Mouse (Mus musculus): ENCODE results near the gene Hist1h4f. TPM values are rescaled to one million over a fixed set of nuclear protein-coding genes. Genes with fewer than 3 reads are reported as not detected.

The Hist1h4f gene
- polyA plus RNA-seq, 1 experiment from 2014 or later, result not detected

DNA sequence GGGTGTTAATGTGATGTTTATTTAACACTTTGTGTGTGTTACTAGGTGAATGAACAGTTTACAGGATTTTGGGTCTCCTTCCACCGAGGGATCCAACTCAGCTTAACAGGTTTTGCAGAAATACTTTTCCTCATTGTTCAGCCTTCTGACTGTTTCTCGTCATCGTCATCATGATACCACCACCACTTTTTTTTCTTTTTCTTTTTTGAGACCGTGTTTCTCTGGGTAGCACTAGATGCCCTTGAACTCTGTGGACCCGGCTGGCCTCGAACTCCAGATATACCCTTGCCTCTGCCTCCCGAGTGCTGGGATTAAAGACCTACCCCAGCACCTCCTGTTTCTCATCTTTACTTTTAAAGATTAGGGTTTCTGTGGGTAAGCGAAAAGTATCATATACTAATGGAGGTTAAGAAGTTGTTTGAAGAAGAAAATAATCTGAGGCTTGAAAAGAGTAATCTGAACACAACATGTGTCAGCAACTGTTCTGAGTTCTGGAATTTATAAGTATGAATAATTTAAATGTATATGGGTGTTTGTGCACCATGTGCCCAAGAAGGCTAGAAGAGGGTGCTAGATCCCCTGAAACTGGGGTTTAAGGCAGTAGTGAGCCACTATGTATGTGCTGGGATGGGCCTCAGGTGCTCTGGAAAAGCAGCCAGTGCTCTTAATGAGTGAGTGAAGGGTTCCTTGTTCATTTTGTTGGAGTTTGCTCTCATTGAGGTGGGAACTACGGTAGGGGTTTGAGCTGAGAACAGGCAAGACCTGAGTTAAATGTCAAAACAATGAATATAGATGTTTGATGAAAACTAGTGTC is 19.0 kb downstream of the Hist1h4f start:
- Histone ChIP-seq H3K36me3 (ENCODE audit: control insufficient read depth, insufficient read depth, low read length) (no peaks in the 10 kb centered on the region), H3K4me3 (ENCODE audit: low read depth, low read length) (peak overlapping the region; percentile 43), H3K4me1 (ENCODE audit: control insufficient read depth, insufficient read depth, low read length) (peaks cover 29% of the 10 kb centered on the region), H3K27ac (ENCODE audit: low read depth, low read length) (peak overlapping the region; percentile 95), H3K27me3 (replicated peaks; ENCODE audit: control insufficient read depth, insufficient read depth, low read length) (no peaks in the 10 kb centered on the region), H3K9ac (ENCODE audit: low read length) (peak overlapping the region; percentile 78), H3K4me2 (ENCODE audit: low read length) (peak overlapping the region; percentile 59), H3K9me3 (replicated peaks; ENCODE audit: control insufficient read depth, low read length) (no peaks in the 10 kb centered on the region)
- WGBS, result 13% methylated on average over 9 of the region's 9 CpGs
- DNase-seq (ENCODE audit: low spot score) (no peak), ATAC-seq (no peak)

DNA sequence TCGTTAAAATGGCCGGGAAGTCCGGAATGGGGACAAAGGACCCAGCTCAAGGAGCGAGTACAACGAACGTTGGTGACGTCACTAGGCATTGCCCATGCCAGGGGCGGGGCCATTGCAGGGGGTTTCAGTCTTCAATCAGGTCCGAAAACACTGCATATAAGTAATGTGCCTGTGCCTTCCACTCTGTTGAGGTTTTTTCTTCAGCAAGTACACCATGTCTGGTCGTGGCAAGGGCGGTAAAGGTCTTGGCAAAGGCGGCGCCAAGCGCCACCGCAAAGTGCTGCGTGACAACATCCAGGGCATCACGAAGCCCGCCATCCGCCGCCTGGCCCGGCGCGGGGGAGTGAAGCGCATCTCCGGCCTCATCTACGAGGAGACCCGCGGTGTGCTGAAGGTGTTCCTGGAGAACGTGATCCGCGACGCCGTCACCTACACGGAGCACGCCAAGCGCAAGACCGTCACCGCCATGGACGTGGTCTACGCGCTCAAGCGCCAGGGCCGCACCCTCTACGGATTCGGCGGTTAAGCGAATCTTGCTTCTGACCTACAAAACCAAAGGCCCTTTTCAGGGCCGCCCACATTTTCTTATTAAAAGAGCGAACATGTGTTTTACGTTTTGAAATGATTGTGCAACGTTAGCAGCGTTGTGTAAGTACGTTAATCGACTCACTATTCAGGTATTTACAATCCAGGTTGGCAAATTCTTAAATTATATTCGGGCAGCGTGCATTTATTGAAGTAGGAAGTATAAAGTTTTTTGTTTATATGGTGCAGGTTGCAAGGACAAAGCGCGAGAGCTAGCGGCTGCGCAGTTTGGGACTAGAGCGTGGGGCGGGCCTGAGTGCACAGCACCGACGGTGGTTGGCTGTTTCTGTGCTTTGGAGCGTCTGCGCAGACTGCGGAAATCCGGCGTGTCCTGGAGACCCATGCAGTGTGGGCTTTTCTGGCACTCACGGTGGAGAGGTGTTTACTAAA is 20.3 kb downstream of the Hist1h4f start, which contains the start of gene Hist1h4h:
Gene Hist1h4h, plus strand, starts transcription at position 150 of the 975 bp plus-strand sequence.
- Histone ChIP-seq H3K4me2 (ENCODE audit: low read length) (peak within 1 kb of the TSS; percentile 59), H3K27me3 (replicated peaks; ENCODE audit: control insufficient read depth, insufficient read depth, low read length) (no peaks in the 10 kb centered on the region), H3K36me3 (ENCODE audit: control insufficient read depth, insufficient read depth, low read length) (no peaks in the 10 kb centered on the region), H3K9ac (ENCODE audit: low read length) (peak within 1 kb of the TSS; percentile 78), H3K9me3 (replicated peaks; ENCODE audit: control insufficient read depth, low read length) (no peaks in the 10 kb centered on the region), H3K4me3 (ENCODE audit: low read depth, low read length) (peak within 1 kb of the TSS; percentile 43), H3K27ac (ENCODE audit: low read depth, low read length) (peak within 1 kb of the TSS; percentile 95), H3K4me1 (ENCODE audit: control insufficient read depth, insufficient read depth, low read length) (peaks cover 23% of the 10 kb centered on the region)
- peak; percentile 80 for ATAC-seq
- WGBS, result under 1% methylated on average over 48 of the region's 70 CpGs
- DNase-seq (ENCODE audit: low spot score), result peak; percentile 99

- Histone ChIP-seq H3K9ac (ENCODE audit: low read length) (peak overlapping the region; percentile 78), H3K4me2 (ENCODE audit: low read length) (peak overlapping the region; percentile 59), H3K4me1 (ENCODE audit: control insufficient read depth, insufficient read depth, low read length) (peaks cover 22% of the 10 kb centered on the region), H3K9me3 (replicated peaks; ENCODE audit: control insufficient read depth, low read length) (no peaks in the 10 kb centered on the region), H3K27ac (ENCODE audit: low read depth, low read length) (peak overlapping the region; percentile 95), H3K27me3 (replicated peaks; ENCODE audit: control insufficient read depth, insufficient read depth, low read length) (no peaks in the 10 kb centered on the region), H3K4me3 (ENCODE audit: low read depth, low read length) (peak overlapping the region; percentile 43), H3K36me3 (ENCODE audit: control insufficient read depth, insufficient read depth, low read length) (no peaks in the 10 kb centered on the region)
- WGBS, result under 1% methylated on average over 20 of the region's 20 CpGs
- DNase-seq (ENCODE audit: low spot score), result peak; percentile 75
- no peak for ATAC-seq
Observed at GRCm38 (mm10) chr13:23530181-23530900, 21.1 kb downstream of the Hist1h4f start.

DNA sequence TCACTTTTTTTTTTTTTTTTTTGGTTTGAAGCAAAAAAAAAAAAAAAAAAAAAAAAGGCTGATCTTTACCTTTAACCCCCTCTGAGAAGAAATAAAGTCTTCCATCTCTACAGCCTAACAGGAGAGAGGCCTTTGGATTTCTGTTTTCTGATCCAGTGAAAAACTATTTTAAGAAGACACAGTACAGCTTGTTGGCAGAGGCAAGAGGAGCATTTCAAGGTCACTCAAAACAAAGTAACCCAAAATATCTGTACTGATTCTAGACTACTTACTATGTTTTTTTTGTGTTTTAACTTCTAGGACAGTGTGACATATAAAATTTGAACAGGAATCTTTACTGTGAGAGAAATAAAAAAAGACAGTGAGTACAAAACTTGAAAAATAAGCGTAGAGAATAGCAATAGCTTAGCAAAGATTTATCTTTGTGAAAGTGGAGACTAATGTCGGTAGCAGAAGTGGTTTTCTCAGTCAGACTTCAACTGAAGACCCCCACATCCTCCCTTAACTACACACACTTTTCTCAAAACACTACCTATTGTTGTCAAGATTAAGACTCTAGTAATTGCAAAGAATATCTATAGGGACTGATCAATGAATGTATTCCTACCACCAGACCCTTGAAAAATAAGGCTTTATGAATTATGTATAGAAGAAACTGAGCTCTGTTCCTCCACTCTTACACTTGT is 21.8 kb downstream of the Hist1h4f start:
- H3K9me3 ChIP-seq (replicated peaks; ENCODE audit: control insufficient read depth, low read length), result no peaks in the 10 kb centered on the region
- H3K4me1 ChIP-seq (ENCODE audit: control insufficient read depth, insufficient read depth, low read length), result peaks cover 20% of the 10 kb centered on the region
- ATAC-seq (no peak), DNase-seq (ENCODE audit: low spot score) (no peak)
- no peaks in the 10 kb centered on the region for H3K27me3 ChIP-seq (replicated peaks; ENCODE audit: control insufficient read depth, insufficient read depth, low read length)
- no peaks in the 10 kb centered on the region for H3K36me3 ChIP-seq (ENCODE audit: control insufficient read depth, insufficient read depth, low read length)
- WGBS, result 24% methylated on average over 2 of the region's 2 CpGs
- H3K9ac ChIP-seq (ENCODE audit: low read length), result peak overlapping the region; percentile 78
- peak overlapping the region; percentile 59 for H3K4me2 ChIP-seq (ENCODE audit: low read length)
- H3K4me3 ChIP-seq (ENCODE audit: low read depth, low read length), result peak overlapping the region; percentile 43
- peak overlapping the region; percentile 95 for H3K27ac ChIP-seq (ENCODE audit: low read depth, low read length)

DNA sequence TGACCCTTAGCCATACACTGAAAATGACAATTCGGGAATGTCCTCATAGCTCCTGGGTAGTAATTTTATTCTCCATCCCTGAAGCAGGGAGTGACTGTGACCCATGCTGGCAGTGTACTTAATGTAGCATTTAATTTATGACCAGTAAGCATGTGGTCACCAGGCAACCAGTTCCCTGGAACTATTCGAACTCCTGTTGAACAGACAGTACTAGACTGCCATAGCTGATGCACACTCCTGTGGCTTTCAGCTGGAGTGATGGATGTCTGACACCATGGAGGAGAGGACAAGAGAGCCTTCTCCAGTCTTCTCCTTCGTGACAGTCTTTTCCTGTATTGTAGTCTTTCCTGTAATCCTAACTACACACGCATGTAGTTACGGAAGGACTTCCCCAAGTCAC is 22.4 kb downstream of the Hist1h4f start:
- no peak for ATAC-seq
- 82% methylated on average over 5 of the region's 5 CpGs for WGBS
- peaks cover 19% of the 10 kb centered on the region for H3K4me1 ChIP-seq (ENCODE audit: control insufficient read depth, insufficient read depth, low read length)
- H3K4me3 ChIP-seq (ENCODE audit: low read depth, low read length), result no peak overlapping the region
- H3K27ac ChIP-seq (ENCODE audit: low read depth, low read length), result no peak overlapping the region
- H3K9me3 ChIP-seq (replicated peaks; ENCODE audit: control insufficient read depth, low read length), result no peaks in the 10 kb centered on the region
- H3K4me2 ChIP-seq (ENCODE audit: low read length), result 0 out of 2 replicates have a peak overlapping the region, but pooled peaks have one; percentile 7
- H3K36me3 ChIP-seq (ENCODE audit: control insufficient read depth, insufficient read depth, low read length), result no peaks in the 10 kb centered on the region
- DNase-seq (ENCODE audit: low spot score), result no peak
- H3K27me3 ChIP-seq (replicated peaks; ENCODE audit: control insufficient read depth, insufficient read depth, low read length), result no peaks in the 10 kb centered on the region
- no peak overlapping the region for H3K9ac ChIP-seq (ENCODE audit: low read length)

- under 1% methylated on average over 17 of the region's 17 CpGs for WGBS
- peak; percentile 97 for DNase-seq (ENCODE audit: low spot score)
- Histone ChIP-seq H3K27ac (ENCODE audit: low read depth, low read length) (peak overlapping the region; percentile 53; the same call in 1 of the 2 replicates), H3K4me1 (ENCODE audit: control insufficient read depth, insufficient read depth, low read length) (peaks cover 6% of the 10 kb centered on the region), H3K4me3 (ENCODE audit: low read depth, low read length) (peak overlapping the region; percentile 40), H3K9me3 (replicated peaks; ENCODE audit: control insufficient read depth, low read length) (no peaks in the 10 kb centered on the region), H3K27me3 (replicated peaks; ENCODE audit: control insufficient read depth, insufficient read depth, low read length) (no peaks in the 10 kb centered on the region), H3K36me3 (ENCODE audit: control insufficient read depth, insufficient read depth, low read length) (no peaks in the 10 kb centered on the region), H3K4me2 (ENCODE audit: low read length) (peak overlapping the region; percentile 53), H3K9ac (ENCODE audit: low read length) (peak overlapping the region; percentile 58; the same call in 1 of the 2 replicates)
- peak; percentile 50 for ATAC-seq
Observed at GRCm38 (mm10) chr13:23526312-23526711, 25.1 kb downstream of the Hist1h4f start.

DNA sequence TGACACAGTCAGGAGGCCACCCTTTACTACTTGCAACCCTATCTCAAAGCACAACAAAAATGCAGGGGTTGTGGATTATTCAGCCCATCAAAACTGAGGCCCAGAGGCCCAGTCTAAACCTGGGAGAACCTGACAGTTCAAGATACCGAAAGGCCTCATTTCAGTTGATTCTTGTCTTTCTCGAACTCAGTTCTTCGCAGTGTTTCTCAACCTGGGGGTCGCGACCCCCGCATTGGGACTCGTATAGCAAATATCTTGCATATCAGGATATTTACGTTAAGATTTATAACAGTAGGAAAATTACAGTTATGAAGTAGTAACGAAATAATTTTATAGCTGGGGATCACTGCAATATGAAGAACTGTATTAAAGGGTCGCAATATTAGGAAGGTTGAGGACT is 25.5 kb downstream of the Hist1h4f start:
- no peak for DNase-seq (ENCODE audit: low spot score)
- 2% methylated on average over 10 of the region's 10 CpGs for WGBS

GRCm38 (mm10) chr13:23524654-23525053 is 26.8 kb downstream of the Hist1h4f start:
- Histone ChIP-seq H3K27me3 (replicated peaks; ENCODE audit: control insufficient read depth, insufficient read depth, low read length) (no peaks in the 10 kb centered on the region), H3K9ac (ENCODE audit: low read length) (no peak overlapping the region), H3K27ac (ENCODE audit: low read depth, low read length) (no peak overlapping the region), H3K4me3 (ENCODE audit: low read depth, low read length) (no peak overlapping the region), H3K9me3 (replicated peaks; ENCODE audit: control insufficient read depth, low read length) (no peaks in the 10 kb centered on the region), H3K36me3 (ENCODE audit: control insufficient read depth, insufficient read depth, low read length) (no peaks in the 10 kb centered on the region), H3K4me2 (ENCODE audit: low read length) (no peak overlapping the region), H3K4me1 (ENCODE audit: control insufficient read depth, insufficient read depth, low read length) (peaks cover 4% of the 10 kb centered on the region)
- 8% methylated on average over 5 of the region's 5 CpGs for WGBS
- ATAC-seq, result peak; percentile 33; the same call in 1 of the 2 replicates
- DNase-seq (ENCODE audit: low spot score), result peak; percentile 92

More for the DNA sequence above, 25.5 kb downstream of the Hist1h4f start:
- Histone ChIP-seq H3K4me2 (ENCODE audit: low read length) (peak overlapping the region; percentile 53), H3K9ac (ENCODE audit: low read length) (peak overlapping the region; percentile 58; the same call in 1 of the 2 replicates), H3K36me3 (ENCODE audit: control insufficient read depth, insufficient read depth, low read length) (no peaks in the 10 kb centered on the region), H3K4me1 (ENCODE audit: control insufficient read depth, insufficient read depth, low read length) (peaks cover 6% of the 10 kb centered on the region), H3K9me3 (replicated peaks; ENCODE audit: control insufficient read depth, low read length) (no peaks in the 10 kb centered on the region), H3K27me3 (replicated peaks; ENCODE audit: control insufficient read depth, insufficient read depth, low read length) (no peaks in the 10 kb centered on the region), H3K4me3 (ENCODE audit: low read depth, low read length) (peak overlapping the region; percentile 40), H3K27ac (ENCODE audit: low read depth, low read length) (no peak overlapping the region)
- ATAC-seq, result no peak
